Mouse (Mus musculus): ENCODE data around the gene Srrm2.

DNA sequence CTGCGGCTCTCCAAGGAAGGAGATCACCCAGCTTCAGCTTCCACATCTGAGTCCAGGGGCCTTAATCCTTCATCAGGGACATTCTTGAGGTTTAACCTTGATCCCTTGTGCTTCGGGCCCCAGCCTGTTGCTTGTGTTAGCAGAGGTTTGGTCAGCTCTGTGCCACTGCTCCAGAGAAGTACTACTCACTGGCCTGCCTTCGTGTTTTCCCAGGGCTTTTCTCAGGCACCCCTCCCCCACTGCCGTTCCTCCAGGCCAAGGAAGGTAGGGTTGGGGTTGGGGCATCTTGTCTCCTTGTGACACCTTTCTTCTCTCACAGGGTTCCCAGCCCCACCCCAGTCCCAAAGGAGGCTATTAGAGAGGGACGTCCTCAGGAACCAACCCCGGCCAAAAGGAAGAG, 31.8 kb downstream of the Srrm2 start:
- TF ChIP-seq POLR2A (IDR thresholded peaks at IDR 0.05; ENCODE audit: low read depth, low read length) = no peak
- TF ChIP-seq CTCF (IDR thresholded peaks at IDR 0.05; ENCODE audit: extremely low read depth, insufficient read depth, insufficient read length, insufficient replicate concordance) = no peak

Measured in spleen, adult 2 months (tissue).